ENCODE assay signal across 26 mouse cellular contexts in the genomic region with DNA sequence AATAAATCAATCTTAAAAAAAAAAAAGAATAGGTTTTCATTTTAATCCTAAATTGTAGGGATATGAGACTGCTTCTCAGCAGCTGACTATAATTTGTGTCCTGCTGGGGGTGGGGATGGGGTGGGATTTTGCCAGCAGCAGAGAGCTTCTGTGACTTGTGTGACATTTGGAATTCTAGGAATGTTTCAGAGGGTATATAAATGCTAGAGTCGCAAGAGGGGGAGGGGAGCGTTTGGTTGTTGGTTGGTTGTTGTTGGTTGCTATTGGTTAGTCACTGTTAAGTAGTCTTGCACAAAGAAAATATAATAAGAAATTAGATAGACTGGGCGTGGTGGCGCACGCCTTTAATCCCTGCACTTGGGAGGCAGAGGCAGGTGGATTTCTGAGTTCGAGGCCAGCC. TPM values are rescaled to one million over a fixed set of nuclear protein-coding genes. Genes with fewer than 3 reads are reported as not detected.
DNase-seq lines count a peak whose midpoint lies in the region; ATAC-seq and TF ChIP-seq lines count a peak whose summit lies in the region.
"Had no signal": no experiment of that assay in that cellular context is flagged by ENCODE, and none has a peak within 500 bp of the region (broad histone marks: within the 10 kb centered on the region; RNA-seq: fewer than 3 reads in every experiment).

No protein-coding gene starts in this region.

- WGBS in embryonic facial prominence, embryonic 11.5 days = 82% methylated on average over 6 of the region's 6 CpGs
- WGBS in embryonic facial prominence, embryonic 10.5 days = 81% methylated on average over 6 of the region's 6 CpGs
- 80% methylated on average over 6 of the region's 6 CpGs for WGBS in lung, embryonic 14.5 days

- H3K4me3 ChIP-seq in embryonic facial prominence, embryonic 11.5 days (ENCODE audit: low read depth, low read length) = no peak overlapping the region
- H3K4me3 ChIP-seq in embryonic facial prominence, embryonic 10.5 days = no peak overlapping the region
- no peak overlapping the region for H3K4me3 ChIP-seq in lung, embryonic 14.5 days (ENCODE audit: low read depth, low read length)
- H3K4me3 ChIP-seq: embryonic facial prominence, embryonic 13.5 days; erythroblast, embryonic 14.5 days; forebrain, embryonic 12.5 days; forebrain, embryonic 15.5 days; heart, embryonic 12.5 days; heart, embryonic 15.5 days; hindbrain, embryonic 10.5 days; hindbrain, embryonic 13.5 days had no signal

- no peaks in the 10 kb centered on the region for H3K4me1 ChIP-seq in embryonic facial prominence, embryonic 11.5 days (ENCODE audit: control insufficient read depth, insufficient read depth, low read length)
- H3K4me1 ChIP-seq in embryonic facial prominence, embryonic 10.5 days = peaks cover 42% of the 10 kb centered on the region
- 0 out of 2 replicates have a peak, but pooled peaks cover 6% of the 10 kb centered on the region for H3K4me1 ChIP-seq in lung, embryonic 14.5 days (ENCODE audit: insufficient read depth)

- no peaks in the 10 kb centered on the region for H3K9me3 ChIP-seq in embryonic facial prominence, embryonic 11.5 days (replicated peaks; ENCODE audit: control insufficient read depth, low read length)
- no peaks in the 10 kb centered on the region for H3K9me3 ChIP-seq in embryonic facial prominence, embryonic 10.5 days
- H3K9me3 ChIP-seq in lung, embryonic 14.5 days (ENCODE audit: low read depth, low read length) = no peaks in the 10 kb centered on the region
- H3K9me3 ChIP-seq: embryonic facial prominence, embryonic 13.5 days; forebrain, embryonic 12.5 days; forebrain, embryonic 15.5 days; heart, embryonic 12.5 days; heart, embryonic 15.5 days; hindbrain, embryonic 10.5 days; hindbrain, embryonic 13.5 days had no signal

- no peaks in the 10 kb centered on the region for H3K36me3 ChIP-seq in embryonic facial prominence, embryonic 11.5 days (replicated peaks; ENCODE audit: control insufficient read depth, insufficient read depth, low read depth, low read length)
- no peaks in the 10 kb centered on the region for H3K36me3 ChIP-seq in embryonic facial prominence, embryonic 10.5 days (replicated peaks)
- H3K36me3 ChIP-seq in lung, embryonic 14.5 days (ENCODE audit: insufficient read depth) = no peaks in the 10 kb centered on the region
- H3K36me3 ChIP-seq: embryonic facial prominence, embryonic 13.5 days; forebrain, embryonic 12.5 days; forebrain, embryonic 15.5 days; heart, embryonic 12.5 days; heart, embryonic 15.5 days; hindbrain, embryonic 10.5 days; hindbrain, embryonic 13.5 days had no signal

- no peak overlapping the region for H3K27ac ChIP-seq in embryonic facial prominence, embryonic 11.5 days (replicated peaks; ENCODE audit: low read depth, low read length)
- no peak overlapping the region for H3K27ac ChIP-seq in embryonic facial prominence, embryonic 10.5 days (replicated peaks)
- no peak overlapping the region for H3K27ac ChIP-seq in lung, embryonic 14.5 days (ENCODE audit: low read depth)
- H3K27ac ChIP-seq: embryonic facial prominence, embryonic 13.5 days; forebrain, embryonic 12.5 days; forebrain, embryonic 15.5 days; heart, embryonic 15.5 days; hindbrain, embryonic 10.5 days; hindbrain, embryonic 13.5 days had no signal

- TF ChIP-seq CTCF in lung, embryonic 14.5 days (IDR thresholded peaks at IDR 0.05; ENCODE audit: low read depth) = no peak

- no peak overlapping the region for H3K9ac ChIP-seq in embryonic facial prominence, embryonic 11.5 days (replicated peaks; ENCODE audit: low read length)
- no peak overlapping the region for H3K9ac ChIP-seq in lung, embryonic 14.5 days
- H3K9ac ChIP-seq: embryonic facial prominence, embryonic 13.5 days; forebrain, embryonic 12.5 days; forebrain, embryonic 15.5 days; heart, embryonic 12.5 days; heart, embryonic 15.5 days; hindbrain, embryonic 13.5 days had no signal

- no peak for ATAC-seq in embryonic facial prominence, embryonic 11.5 days (replicated peaks; ENCODE audit: insufficient number of reproducible peaks, low FRiP score, low TSS enrichment, low read depth)
- no peak for ATAC-seq in lung, embryonic 14.5 days (ENCODE audit: insufficient read depth)
- ATAC-seq: forebrain, embryonic 15.5 days; hindbrain, embryonic 16.5 days had no signal

- peak; percentile 39 for DNase-seq in embryonic facial prominence, embryonic 11.5 days (ENCODE audit: low spot score)
- no peak for DNase-seq in embryonic facial prominence, embryonic 10.5 days (ENCODE audit: low spot score)
- peak; percentile 47 for DNase-seq in lung, embryonic 14.5 days
- DNase-seq in lung, postnatal 36 days = no peak
- DNase-seq in R1 (ENCODE audit: low read depth, low spot score) (peak; percentile 77), MN1 (ENCODE audit: low spot score) (no peak)
- DNase-seq in spleen, adult 18-20 months = no peak
- DNase-seq: adrenal gland, postnatal 10 days; adrenal gland, postnatal 36 days; B cell, adult 2 months; cerebellum, adult 18-20 months; cerebellum, adult 9-10 months; cerebellum, postnatal 14 days; gastrocnemius, postnatal 25 days; heart, adult 18-20 months; heart, postnatal 10 days; heart, postnatal 36 days had no signal

- no peak overlapping the region for H3K4me2 ChIP-seq in embryonic facial prominence, embryonic 11.5 days (ENCODE audit: low read depth, low read length)
- no peak overlapping the region for H3K4me2 ChIP-seq in lung, embryonic 14.5 days
- H3K4me2 ChIP-seq: embryonic facial prominence, embryonic 13.5 days; forebrain, embryonic 12.5 days; forebrain, embryonic 15.5 days; heart, embryonic 12.5 days; heart, embryonic 15.5 days; hindbrain, embryonic 13.5 days had no signal

- H3K27me3 ChIP-seq in embryonic facial prominence, embryonic 11.5 days (ENCODE audit: control insufficient read depth, insufficient read depth, low read length) = no peaks in the 10 kb centered on the region
- no peaks in the 10 kb centered on the region for H3K27me3 ChIP-seq in embryonic facial prominence, embryonic 10.5 days (replicated peaks; ENCODE audit: low read depth, poor library complexity, severe bottlenecking)
- no peaks in the 10 kb centered on the region for H3K27me3 ChIP-seq in lung, embryonic 14.5 days (ENCODE audit: insufficient read depth, low read length)
- H3K27me3 ChIP-seq: embryonic facial prominence, embryonic 13.5 days; forebrain, embryonic 12.5 days; forebrain, embryonic 15.5 days; heart, embryonic 12.5 days; heart, embryonic 15.5 days; hindbrain, embryonic 13.5 days had no signal

RNA-seq across cellular contexts. Expression of a gene that starts 4.3 kb away (rescaled TPM):
- polyA plus RNA-seq in embryonic facial prominence, embryonic 11.5 days (2014; fragmentation: Nextera tagmentation; extraction: Ambion mirVana) = 186 and 193 TPM in 2 replicates
- polyA plus RNA-seq in embryonic facial prominence, embryonic 10.5 days (2016; fragmentation: Nextera tagmentation; extraction: Ambion mirVana) = 200 and 207 TPM in 2 replicates
- 183 and 185 TPM in 2 replicates for polyA plus RNA-seq in lung, embryonic 14.5 days (2014; fragmentation: Nextera tagmentation; extraction: Ambion mirVana)

Comparison
In these comparisons a context has a peak if more than half of its experiments do, and no peak if none do; other contexts are left out.
1. DNase-seq: peak in embryonic facial prominence, embryonic 11.5 days (single experiment), lung, embryonic 14.5 days (single experiment) and R1 (single experiment); none in embryonic facial prominence, embryonic 10.5 days (single experiment), lung, postnatal 36 days (single experiment), spleen, adult 18-20 months (0 of 2) and MN1 (single experiment).